Mouse (Mus musculus) c-Kit-positive CD71-negative TER-119-negative erythroid progenitor cells, embryonic 14.5 days (primary cell): ENCODE results near the gene Gnas.
"Not testable (repeated sequence)": the region's sequence is repeated elsewhere in the genome, so short reads cannot be mapped to it uniquely, and the experiment has no call there.

Experiments used
- DNase-seq: peaks from one replicate; pipeline ENCODE4 v3.0.0-alpha.2; 2013; ENCODE audit warnings: low read depth

Gnas gene

GRCm38 (mm10) chr2:174328358-174328905 is 44.3 kb downstream of the Gnas start:
- DNase-seq, result no peak

DNA sequence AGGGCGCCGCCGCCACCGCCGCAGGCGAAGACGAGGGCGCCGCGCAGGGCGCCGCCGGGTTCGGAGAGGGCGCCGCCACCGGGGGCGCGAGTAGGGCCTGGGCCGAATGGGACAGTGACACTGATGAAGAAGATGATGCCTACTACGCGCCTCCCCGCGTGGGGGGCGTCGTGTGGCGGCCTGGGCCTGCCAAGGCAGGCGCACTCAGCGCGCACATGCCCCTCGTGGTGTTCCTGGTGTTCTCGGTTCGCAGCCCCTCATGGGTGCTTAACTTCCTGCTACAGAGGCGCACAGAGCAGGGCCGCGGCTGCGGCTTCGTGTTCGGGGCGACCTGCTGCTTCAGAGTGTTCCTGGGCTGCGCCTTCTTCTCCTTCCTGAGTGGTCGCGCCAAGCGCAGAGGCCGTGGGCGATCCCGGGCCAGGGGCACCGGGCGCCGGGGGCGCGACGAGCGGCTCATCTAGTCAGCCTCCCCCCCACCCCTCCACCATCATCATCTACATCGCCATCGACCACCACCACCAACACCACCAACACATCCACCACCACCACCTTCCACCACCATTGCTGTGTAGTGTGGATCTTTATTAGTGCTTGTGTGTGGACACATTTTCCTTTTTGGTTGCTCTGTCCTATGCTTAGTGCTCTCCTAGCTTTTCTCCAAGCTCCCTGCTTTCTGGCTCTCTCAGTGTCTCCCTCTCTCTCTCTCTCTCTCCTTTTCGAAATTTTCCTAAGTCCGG is 45.0 kb downstream of the Gnas start:
- no peak for DNase-seq

- DNase-seq, result no peak
Observed at GRCm38 (mm10) chr2:174329663-174330615, 45.8 kb downstream of the Gnas start.

GRCm38 (mm10) chr2:174330616-174331191 is 46.6 kb downstream of the Gnas start:
- DNase-seq, result no peak

GRCm38 (mm10) chr2:174331282-174332030 is 47.3 kb downstream of the Gnas start:
- DNase-seq, result no peak

DNA sequence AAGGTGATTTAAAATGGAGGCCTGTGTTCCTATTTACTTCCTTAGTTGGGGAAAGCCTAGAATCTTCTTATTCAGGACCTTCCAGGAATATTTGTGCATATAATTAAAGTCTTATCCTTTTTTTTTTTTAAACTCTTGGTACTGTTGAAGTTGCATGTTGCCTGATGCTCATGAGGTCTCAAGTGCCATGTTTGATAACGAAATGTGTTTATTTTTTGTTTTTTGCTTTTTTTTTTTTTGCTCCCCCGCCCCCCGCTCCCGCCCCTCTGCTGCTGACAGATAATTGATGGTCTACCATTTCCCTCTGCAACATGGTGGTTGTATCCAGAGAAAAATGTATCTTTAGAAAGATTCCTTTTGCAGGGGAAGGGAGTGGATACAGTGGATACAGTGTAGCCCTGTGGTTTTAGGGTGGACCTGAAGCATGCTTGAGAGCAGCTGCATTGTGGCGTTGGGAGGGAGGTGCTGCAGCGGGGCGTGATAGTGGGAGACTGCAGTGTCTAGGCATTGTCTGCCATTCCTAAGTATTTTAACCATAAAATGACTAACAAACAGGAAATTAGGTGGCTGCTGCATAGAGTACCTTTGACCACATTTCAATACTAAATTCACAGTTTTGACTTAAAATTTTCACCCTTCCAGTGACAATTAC is 49.2 kb downstream of the Gnas start:
- DNase-seq, result no peak

DNA sequence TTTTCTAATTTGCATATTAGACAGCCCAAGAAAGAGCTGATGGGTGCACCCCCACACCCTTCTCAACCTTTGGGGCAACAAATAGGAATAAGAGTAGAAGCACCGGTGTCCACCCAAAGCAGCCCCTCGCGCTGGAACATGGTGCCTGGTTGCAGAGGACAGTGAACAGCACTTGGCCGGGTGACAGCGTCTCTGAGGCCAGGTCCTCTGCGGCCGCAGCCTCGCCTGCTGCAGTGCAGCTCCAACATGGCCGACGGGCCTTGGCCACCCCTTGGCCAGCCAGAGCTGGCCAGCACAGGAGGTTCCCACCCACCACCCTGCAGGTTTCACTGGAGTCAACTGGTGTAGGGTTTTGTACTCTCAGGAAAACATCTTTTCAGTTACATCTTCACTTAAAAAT is 50.3 kb downstream of the Gnas start:
- DNase-seq, result no peak

DNA sequence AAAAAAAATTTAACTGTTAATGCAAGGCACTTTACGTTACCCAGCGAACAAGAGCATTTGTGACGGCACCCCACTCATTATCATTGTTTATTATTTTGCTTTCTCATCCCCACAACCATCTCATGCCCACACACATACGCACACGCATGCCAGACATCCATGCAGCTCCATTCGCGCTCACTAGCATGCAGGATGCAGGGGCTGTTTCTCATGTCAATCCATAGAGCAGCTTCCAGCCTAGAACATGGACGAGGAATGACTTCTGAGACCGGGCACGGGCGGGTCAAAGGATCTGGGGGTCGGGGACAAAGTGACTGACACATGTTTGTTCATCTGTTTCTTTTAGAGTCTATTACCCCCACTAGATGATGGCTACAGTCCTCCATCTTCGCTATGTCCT is 53.2 kb downstream of the Gnas start:
- DNase-seq, result no peak

- no peak for DNase-seq
Observed at GRCm38 (mm10) chr2:174339701-174340100, 55.6 kb downstream of the Gnas start.

GRCm38 (mm10) chr2:174340229-174340892 is 56.2 kb downstream of the Gnas start:
- no peak for DNase-seq

GRCm38 (mm10) chr2:174340893-174341580 is 56.9 kb downstream of the Gnas start:
- no peak for DNase-seq

- DNase-seq, result no peak
Observed at GRCm38 (mm10) chr2:174342793-174343400, 58.8 kb downstream of the Gnas start.

DNA sequence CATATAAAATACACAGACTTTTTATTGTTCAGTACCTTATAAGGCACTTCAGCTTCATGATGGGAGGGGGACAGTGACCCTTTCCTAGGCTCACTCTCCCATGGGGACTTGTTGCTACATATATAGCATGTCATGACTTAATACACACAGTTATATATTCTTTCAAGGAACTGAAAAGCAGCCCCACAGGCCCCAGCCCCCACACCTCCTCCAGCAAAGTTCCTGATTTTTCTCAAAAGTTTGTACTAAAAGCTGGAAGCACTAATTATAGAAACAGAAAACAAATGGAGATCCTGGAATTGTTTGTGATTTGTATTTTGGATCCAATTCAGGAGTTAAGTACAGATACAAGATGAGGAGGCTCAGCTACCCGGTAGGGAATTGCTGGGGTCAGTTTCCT is 59.4 kb downstream of the Gnas start:
- no peak for DNase-seq

GRCm38 (mm10) chr2:174344003-174344655 is 60.0 kb downstream of the Gnas start:
- peak; percentile 87 for DNase-seq

DNA sequence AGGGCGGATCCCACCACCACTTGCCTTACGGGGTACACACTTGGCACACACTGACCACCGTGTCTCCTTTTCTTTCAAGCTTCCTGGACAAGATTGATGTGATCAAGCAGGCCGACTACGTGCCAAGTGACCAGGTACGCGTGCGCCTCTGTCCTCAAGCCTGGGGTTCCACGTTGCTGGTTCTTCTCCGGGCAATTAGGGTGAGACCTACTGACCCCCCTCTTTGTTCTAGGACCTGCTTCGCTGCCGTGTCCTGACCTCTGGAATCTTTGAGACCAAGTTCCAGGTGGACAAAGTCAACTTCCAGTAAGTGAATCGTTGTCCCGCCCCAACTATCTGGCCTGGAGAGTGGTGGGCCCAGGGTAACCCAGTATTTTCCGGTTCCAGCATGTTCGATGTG is 60.9 kb downstream of the Gnas start:
- DNase-seq, result no peak

DNA sequence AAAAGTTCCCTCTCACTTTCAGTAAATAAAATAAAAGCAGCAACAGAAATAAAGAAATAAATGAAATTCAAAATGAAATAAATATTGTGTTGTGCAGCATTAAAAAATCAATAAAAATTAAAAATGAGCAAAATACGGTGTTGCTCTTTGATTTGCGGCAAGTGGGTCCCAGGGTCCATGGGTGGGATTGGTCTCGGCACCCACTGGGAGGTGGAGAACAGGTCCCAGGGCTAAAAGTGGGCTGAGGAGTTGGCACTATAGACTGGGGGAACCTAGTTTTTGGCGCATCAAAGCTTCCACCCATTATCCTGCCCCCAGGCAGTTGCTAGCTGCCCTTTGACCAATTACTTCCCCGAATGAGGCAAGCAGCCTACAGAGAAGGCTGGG is 62.5 kb downstream of the Gnas start, which contains the start of gene Gm20721:
Gene Gm20721, minus strand, starts transcription at position 101 of the 387 bp plus-strand sequence.
- DNase-seq, result no peak

DNA sequence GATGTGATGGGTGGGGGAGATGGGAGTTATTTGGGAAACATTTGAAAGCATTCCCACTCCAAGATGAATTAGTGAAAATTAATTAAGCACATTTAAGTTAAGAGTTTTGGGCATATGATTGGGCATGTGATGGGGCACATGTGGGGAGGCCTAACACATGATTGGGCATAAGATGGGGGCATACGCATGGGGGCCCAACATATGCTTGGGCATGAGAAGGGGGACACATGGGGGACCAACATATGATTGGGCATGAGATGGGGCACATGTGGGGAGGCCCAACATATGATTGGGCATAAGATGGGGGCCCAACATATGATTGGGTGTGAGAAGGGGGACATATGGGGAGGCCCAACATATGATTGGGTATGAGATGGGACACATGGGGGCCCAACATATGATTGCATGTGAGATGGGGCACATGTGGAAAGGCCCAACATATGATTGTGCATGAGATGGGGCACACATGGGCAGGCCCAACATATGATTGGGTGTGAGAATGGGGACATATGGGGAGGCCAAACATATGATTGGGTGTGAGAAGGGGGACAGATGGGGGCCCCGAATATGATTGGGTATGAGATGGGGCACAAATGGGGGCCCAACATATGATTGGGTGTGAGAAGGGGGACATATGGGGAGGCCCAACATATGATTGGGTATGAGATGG is 63.0 kb downstream of the Gnas start:
- not testable (repeated sequence) for DNase-seq

DNA sequence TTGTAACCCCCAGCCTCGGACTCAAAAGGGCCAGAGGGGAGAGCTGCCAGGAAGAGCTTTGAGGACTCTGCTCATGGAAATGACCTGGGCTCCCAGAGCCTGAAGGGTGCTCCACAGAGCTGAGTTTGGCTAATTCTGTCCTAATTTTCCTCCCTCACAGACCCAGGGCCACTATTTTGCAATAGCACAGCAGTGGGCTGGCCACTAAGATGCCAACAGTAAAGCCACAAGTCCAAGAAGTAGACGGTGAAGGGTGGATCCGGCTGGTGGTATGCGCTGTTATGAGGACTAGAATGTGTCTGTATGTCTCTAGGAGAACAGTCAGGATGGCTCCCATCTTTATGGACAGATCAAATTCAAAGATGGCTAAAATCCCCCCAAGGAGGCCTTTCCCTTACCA is 74.4 kb downstream of the Gnas start:
- DNase-seq, result no peak
